Mouse (Mus musculus): ENCODE data around the gene Gatb. TPM values are rescaled to one million over a fixed set of nuclear protein-coding genes. Genes with fewer than 3 reads are reported as not detected.

The Gatb gene
- polyA plus RNA-seq (2015; fragmentation: Nextera tagmentation; extraction: Ambion mirVana), result 21.1 and 24.9 TPM in 2 replicates

DNA sequence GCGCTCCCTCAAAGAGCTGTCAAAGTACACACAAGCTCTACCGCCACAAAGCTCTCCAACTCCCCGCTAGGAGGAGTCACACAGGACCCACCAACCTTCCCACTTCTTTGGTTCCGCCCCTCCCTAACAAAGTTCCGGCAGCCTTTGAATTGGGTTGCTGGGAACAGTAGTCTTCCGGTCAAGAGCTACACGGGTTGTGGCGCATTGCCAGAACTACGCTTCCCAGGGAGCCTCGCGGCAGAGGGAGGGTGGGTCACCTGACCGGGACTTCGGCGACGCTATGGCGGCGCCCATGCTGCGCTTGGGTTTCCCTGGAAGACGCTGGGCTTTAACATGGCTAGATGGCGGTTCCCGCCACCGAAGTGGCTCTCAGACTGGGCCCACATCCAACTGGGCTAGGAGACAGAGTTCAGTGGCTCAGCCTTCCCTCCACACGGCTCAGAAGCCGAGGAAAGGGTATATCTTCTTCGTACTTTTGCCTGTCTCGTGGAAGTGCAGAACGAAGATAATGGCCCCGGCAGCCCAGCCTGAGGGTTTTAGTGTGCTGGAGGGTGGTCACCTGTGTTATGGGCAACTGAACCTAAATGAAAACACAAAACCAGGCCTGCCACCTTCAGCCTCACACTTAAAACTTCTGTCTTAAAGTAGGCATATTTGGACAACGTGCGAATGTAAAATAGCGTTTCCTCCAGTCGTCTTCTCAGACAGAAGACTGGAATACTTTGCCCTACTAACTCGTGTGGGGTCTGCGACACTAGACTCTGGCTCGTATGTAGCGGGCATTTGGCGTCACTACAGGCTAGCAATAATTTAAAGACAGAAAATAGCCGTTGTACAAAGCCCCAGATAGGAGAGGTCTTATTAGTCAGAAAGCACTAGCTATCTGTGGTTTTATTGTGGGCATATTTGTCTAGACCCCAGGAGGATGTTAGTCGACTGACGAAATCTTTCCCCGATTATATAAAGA lies at the start of gene Gatb:
Gene Gatb (plus strand): TSS at position 256 of the 967 bp plus-strand sequence.
- peak within 1 kb of the TSS; percentile 65 for H3K4me3 ChIP-seq
- peak; percentile 99 for ATAC-seq (ENCODE audit: low FRiP score)
- 4% methylated on average over 41 of the region's 41 CpGs for WGBS

DNA sequence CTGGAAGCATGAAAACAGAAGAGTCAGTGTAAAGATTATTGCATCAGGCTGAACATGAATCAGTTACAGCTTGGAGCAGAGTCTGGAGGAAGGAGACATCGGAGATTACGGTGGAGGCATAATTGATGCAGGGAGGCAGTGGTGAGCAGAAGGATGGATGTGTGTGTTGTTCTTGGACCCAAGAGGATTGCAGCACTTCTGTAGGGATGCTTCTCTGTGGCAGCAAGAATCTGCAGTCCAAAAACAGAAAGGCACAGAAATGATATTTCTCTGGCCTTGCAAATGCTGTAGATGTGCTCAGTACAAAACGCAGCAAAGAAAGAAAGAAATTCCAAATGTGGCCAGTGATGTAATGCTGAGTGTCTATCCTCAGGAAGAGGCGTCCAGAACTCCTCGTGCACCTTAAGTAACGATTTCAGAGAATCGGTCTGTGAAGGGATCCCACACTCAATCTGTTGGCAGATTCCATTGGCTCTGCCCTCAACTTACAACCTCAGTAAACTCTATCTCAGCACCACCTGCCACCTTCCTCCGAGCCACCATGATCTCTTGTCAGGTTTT lies 43.2 kb upstream of the Gatb start:
- no peak for ATAC-seq (ENCODE audit: low FRiP score)
- WGBS, result 86% methylated on average over 8 of the region's 8 CpGs
- H3K36me3 ChIP-seq, result no peaks in the 10 kb centered on the region

More for the DNA sequence above, at the start of gene Gatb:
- Histone ChIP-seq H3K27me3 (no peaks in the 10 kb centered on the region), H3K36me3 (0 out of 2 replicates have a peak, but pooled peaks cover 2% of the 10 kb centered on the region), H3K9ac (peak within 1 kb of the TSS; percentile 77), H3K27ac (peak within 1 kb of the TSS; percentile 87), H3K4me1 (replicated peaks) (peaks cover 2% of the 10 kb centered on the region; the same call in 1 of the 2 replicates), H3K4me2 (peak within 1 kb of the TSS; percentile 64), H3K9me3 (no peaks in the 10 kb centered on the region)

GRCm38 (mm10) chr3:85532376-85532775 lies 41.5 kb upstream of the Gatb start:
- WGBS, result 36% methylated on average over 3 of the region's 3 CpGs
- no peaks in the 10 kb centered on the region for H3K36me3 ChIP-seq
- H3K9me3 ChIP-seq, result no peaks in the 10 kb centered on the region
- H3K4me3 ChIP-seq, result no peak overlapping the region
- no peak overlapping the region for H3K27ac ChIP-seq
- H3K4me1 ChIP-seq (replicated peaks), result peaks cover 20% of the 10 kb centered on the region; the same call in 1 of the 2 replicates
- ATAC-seq (ENCODE audit: low FRiP score), result no peak
- no peak overlapping the region for H3K9ac ChIP-seq
- no peak overlapping the region for H3K4me2 ChIP-seq
- H3K27me3 ChIP-seq, result no peaks in the 10 kb centered on the region

More for the DNA sequence above, 43.2 kb upstream of the Gatb start:
- Histone ChIP-seq H3K4me3 (no peak overlapping the region), H3K9ac (no peak overlapping the region), H3K4me2 (no peak overlapping the region), H3K4me1 (replicated peaks) (peaks cover 15% of the 10 kb centered on the region; the same call in 1 of the 2 replicates), H3K27me3 (no peaks in the 10 kb centered on the region), H3K27ac (peak overlapping the region; percentile 24; the same call in 1 of the 2 replicates), H3K9me3 (no peaks in the 10 kb centered on the region)

DNA sequence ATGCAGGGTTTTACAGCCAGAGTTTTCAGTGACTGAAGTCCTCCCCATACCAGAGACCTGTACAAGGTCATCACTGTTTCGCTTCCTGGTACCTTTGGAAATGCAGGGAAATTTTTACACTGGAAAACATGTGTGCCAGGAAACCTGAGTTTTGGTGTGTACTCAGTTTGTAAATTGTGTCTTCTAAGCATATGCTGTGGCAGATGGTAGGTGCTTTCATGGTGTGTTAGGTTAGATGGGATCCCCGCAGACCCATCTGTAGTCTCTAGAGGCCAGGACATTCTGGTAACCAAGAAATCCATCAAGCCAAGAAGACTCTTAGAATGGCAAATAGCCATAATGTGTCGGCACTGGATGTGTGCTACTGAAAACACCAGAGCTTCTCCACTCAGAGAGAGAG lies 38.9 kb upstream of the Gatb start:
- H3K9me3 ChIP-seq, result no peaks in the 10 kb centered on the region
- WGBS, result 83% methylated on average over 3 of the region's 3 CpGs
- no peak for ATAC-seq (ENCODE audit: low FRiP score)
- H3K27me3 ChIP-seq, result no peaks in the 10 kb centered on the region
- no peak overlapping the region for H3K4me2 ChIP-seq
- no peak overlapping the region for H3K9ac ChIP-seq
- H3K27ac ChIP-seq, result no peak overlapping the region
- no peaks in the 10 kb centered on the region for H3K36me3 ChIP-seq
- H3K4me1 ChIP-seq (replicated peaks), result peaks cover 20% of the 10 kb centered on the region; the same call in 1 of the 2 replicates
- no peak overlapping the region for H3K4me3 ChIP-seq

DNA sequence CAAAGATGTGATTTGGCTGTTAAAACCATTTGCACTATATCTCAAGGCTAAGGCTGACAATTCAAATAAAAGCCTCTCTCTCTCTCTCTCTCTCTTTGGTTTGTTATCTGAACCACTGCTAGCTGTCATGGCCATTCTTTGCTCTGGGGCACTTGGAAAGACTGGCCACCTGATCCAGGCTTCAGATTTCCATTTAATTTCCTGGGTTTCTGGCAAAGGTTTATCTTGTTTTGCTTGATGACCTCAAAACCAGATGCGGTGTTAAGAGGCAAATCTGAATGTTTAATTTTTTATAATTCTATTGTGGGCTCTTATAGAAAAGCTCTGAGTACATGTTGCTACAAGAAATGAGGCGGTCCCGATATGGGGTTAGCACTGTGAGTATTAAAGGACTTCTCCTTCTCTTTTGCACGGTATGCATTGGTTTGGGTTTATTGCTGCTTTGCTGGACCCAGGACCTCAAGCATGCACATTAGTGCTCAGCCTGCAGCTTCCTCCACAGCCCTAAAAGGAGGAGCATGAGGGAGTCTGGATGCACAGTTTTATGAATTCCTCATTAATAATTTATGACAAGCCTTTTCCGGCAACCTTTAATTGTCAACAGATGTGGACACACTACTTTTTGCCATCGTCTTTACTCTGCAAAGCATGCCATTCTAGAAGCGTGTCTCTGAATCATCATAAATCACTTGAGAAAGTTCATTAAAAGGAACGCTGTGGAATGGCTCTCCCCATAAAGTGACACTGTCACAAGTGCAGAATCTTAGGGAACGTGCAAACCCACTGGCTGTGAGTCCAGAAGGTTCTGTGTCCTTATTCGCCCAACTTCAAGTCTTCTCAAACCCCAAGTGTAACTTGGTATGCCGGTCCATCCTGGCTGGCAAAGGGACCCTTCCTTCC lies 38.0 kb upstream of the Gatb start:
- 66% methylated on average over 11 of the region's 11 CpGs for WGBS
- no peak for ATAC-seq (ENCODE audit: low FRiP score)

GRCm38 (mm10) chr3:85542765-85543164 lies 31.2 kb upstream of the Gatb start:
- no peaks in the 10 kb centered on the region for H3K9me3 ChIP-seq

More for the DNA sequence above, 38.0 kb upstream of the Gatb start:
- H3K9me3 ChIP-seq, result no peaks in the 10 kb centered on the region
- no peaks in the 10 kb centered on the region for H3K27me3 ChIP-seq
- no peak overlapping the region for H3K27ac ChIP-seq
- no peak overlapping the region for H3K9ac ChIP-seq
- H3K4me1 ChIP-seq (replicated peaks), result peaks cover 16% of the 10 kb centered on the region; the same call in 1 of the 2 replicates
- H3K4me2 ChIP-seq, result no peak overlapping the region
- H3K36me3 ChIP-seq, result no peaks in the 10 kb centered on the region
- H3K4me3 ChIP-seq, result no peak overlapping the region

DNA sequence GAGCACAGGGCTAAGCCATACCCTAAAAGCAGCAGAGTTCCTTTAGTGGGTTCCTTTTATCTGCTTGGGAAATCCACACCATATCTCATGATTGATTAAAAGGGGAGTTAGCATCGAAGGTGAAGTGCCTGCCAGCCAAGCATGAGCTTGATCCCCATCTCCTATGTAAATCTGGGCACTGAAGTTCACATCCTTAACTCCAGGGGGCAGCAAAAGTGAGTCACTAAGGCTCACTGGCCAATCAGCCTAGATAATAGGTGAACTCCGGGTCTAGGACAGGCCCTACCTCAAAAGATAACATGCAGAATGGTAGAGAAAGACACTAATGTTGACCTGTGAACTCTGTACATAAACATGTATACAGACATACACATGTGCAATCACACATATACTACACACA lies 30.3 kb upstream of the Gatb start:
- Histone ChIP-seq H3K4me2 (no peak overlapping the region), H3K4me1 (replicated peaks) (no peaks in the 10 kb centered on the region), H3K4me3 (no peak overlapping the region), H3K9me3 (no peaks in the 10 kb centered on the region), H3K36me3 (no peaks in the 10 kb centered on the region), H3K9ac (no peak overlapping the region), H3K27me3 (no peaks in the 10 kb centered on the region), H3K27ac (no peak overlapping the region)
- no peak for ATAC-seq (ENCODE audit: low FRiP score)
- 54% methylated on average over 2 of the region's 2 CpGs for WGBS

More at GRCm38 (mm10) chr3:85542765-85543164, 31.2 kb upstream of the Gatb start:
- Histone ChIP-seq H3K9ac (no peak overlapping the region), H3K4me3 (no peak overlapping the region), H3K4me1 (replicated peaks) (no peaks in the 10 kb centered on the region), H3K4me2 (no peak overlapping the region), H3K27ac (no peak overlapping the region), H3K36me3 (no peaks in the 10 kb centered on the region), H3K27me3 (no peaks in the 10 kb centered on the region)
- 64% methylated on average over 3 of the region's 3 CpGs for WGBS
- no peak for ATAC-seq (ENCODE audit: low FRiP score)

GRCm38 (mm10) chr3:85550312-85550711 lies 23.6 kb upstream of the Gatb start:
- Histone ChIP-seq H3K4me2 (no peak overlapping the region), H3K27ac (no peak overlapping the region), H3K9ac (no peak overlapping the region), H3K9me3 (peaks cover 6% of the 10 kb centered on the region; the same call in 1 of the 2 replicates), H3K36me3 (no peaks in the 10 kb centered on the region), H3K4me3 (no peak overlapping the region), H3K27me3 (0 out of 2 replicates have a peak, but pooled peaks cover 2% of the 10 kb centered on the region), H3K4me1 (replicated peaks) (peaks cover 6% of the 10 kb centered on the region; the same call in 1 of the 2 replicates)
- ATAC-seq (ENCODE audit: low FRiP score), result no peak
- 84% methylated on average over 4 of the region's 4 CpGs for WGBS

DNA sequence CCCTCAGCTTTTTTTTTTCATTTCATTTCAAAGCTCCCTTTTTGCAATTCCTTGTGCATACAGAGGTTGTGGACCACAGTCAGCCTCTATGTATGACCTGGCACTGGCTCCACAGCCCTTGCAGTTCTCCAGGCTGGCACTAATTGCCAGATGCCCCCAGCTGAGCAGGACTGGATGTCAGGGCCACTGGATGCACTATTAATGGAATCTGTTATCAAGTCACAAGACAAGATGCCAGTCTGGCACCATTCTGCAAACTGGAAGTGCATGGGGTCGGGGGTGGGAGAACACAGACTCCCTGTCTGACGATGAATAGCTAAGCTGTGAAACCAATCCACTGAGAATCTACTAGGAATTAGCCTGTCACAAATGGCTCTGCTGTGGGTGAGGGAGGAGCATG lies 22.6 kb upstream of the Gatb start:
- no peak overlapping the region for H3K4me2 ChIP-seq
- no peak for ATAC-seq (ENCODE audit: low FRiP score)
- no peak overlapping the region for H3K27ac ChIP-seq
- peaks cover 6% of the 10 kb centered on the region; the same call in 1 of the 2 replicates for H3K9me3 ChIP-seq
- H3K4me1 ChIP-seq (replicated peaks), result peaks cover 6% of the 10 kb centered on the region; the same call in 1 of the 2 replicates
- 68% methylated on average over 2 of the region's 2 CpGs for WGBS
- 0 out of 2 replicates have a peak, but pooled peaks cover 2% of the 10 kb centered on the region for H3K27me3 ChIP-seq
- H3K9ac ChIP-seq, result no peak overlapping the region
- no peak overlapping the region for H3K4me3 ChIP-seq
- H3K36me3 ChIP-seq, result no peaks in the 10 kb centered on the region

DNA sequence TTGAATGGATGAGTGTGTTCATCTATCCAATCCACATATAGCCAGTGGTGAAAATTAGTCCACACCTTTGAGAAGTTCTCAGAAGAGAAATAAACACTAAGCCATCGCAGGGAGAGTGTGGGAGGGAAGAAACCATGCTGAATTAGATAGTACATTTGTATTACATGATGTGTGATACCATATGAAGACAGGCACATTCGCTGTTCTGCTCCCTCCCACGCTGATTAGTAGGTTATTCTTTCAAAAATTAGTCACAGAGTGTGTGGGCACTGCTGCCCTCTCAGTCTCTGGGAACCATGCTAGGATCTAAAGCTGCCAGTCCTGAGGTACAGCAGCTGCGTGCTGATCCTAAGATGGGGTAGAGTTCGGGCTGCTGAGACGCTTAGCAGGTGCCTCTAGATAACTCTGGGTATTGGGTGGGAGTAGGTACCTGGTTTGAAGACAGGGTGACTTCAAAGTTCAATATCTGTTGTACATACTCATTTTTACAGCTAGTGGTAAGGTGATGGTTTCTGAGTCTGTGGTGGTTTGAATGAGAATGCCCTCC lies 20.1 kb upstream of the Gatb start:
- H3K4me3 ChIP-seq, result no peak overlapping the region
- WGBS, result 80% methylated on average over 6 of the region's 6 CpGs
- H3K27ac ChIP-seq, result no peak overlapping the region
- H3K4me2 ChIP-seq, result no peak overlapping the region
- peaks cover 5% of the 10 kb centered on the region; the same call in 1 of the 2 replicates for H3K9me3 ChIP-seq
- ATAC-seq (ENCODE audit: low FRiP score), result no peak
- H3K9ac ChIP-seq, result no peak overlapping the region
- H3K27me3 ChIP-seq, result 0 out of 2 replicates have a peak, but pooled peaks cover 2% of the 10 kb centered on the region
- H3K4me1 ChIP-seq (replicated peaks), result peaks cover 6% of the 10 kb centered on the region; the same call in 1 of the 2 replicates
- no peaks in the 10 kb centered on the region for H3K36me3 ChIP-seq

GRCm38 (mm10) chr3:85564603-85565002 lies 9.3 kb upstream of the Gatb start:
- H3K9ac ChIP-seq, result no peak overlapping the region
- H3K4me2 ChIP-seq, result no peak overlapping the region
- H3K9me3 ChIP-seq, result no peaks in the 10 kb centered on the region
- WGBS, result 70% methylated on average over 2 of the region's 2 CpGs
- no peaks in the 10 kb centered on the region for H3K27me3 ChIP-seq
- no peak overlapping the region for H3K4me3 ChIP-seq
- H3K27ac ChIP-seq, result no peak overlapping the region
- no peaks in the 10 kb centered on the region for H3K36me3 ChIP-seq
- no peaks in the 10 kb centered on the region for H3K4me1 ChIP-seq (replicated peaks)
- ATAC-seq (ENCODE audit: low FRiP score), result no peak
